Mouse (Mus musculus): ENCODE measurements at regions not wholly inside any gene's neighbourhood (a gene's known extent, or its start where the extent isn't known, plus 50 kb on each side); places are given as distances from the start of the nearest gene placed in this dataset.

DNA sequence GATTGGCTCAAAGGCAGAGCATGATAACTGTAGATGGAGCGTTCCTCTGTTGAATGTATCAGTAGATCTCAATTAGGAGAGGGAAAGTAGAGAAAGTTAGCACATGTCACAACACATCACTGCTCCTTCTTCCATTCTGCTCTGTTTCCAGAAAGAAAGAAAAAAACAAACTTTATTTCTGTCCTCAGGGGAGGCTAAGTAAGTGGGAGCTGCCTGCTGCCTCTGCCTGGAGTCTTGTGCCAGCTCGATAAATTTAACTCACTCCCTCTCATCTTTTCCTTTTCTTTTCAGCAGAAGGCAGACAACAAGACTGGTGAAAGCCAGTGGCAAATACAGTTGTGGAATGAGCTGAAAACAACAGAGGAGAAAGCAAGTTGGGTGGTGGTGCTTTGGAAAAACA is 517.5 kb upstream of the Gm21961 start:
- no peak overlapping the region for H3K27ac ChIP-seq (ENCODE audit: low read depth, low read length)
- H3K9ac ChIP-seq (ENCODE audit: low read depth, low read length), result no peak overlapping the region
- ATAC-seq, result no peak
- no peak overlapping the region for H3K4me2 ChIP-seq (replicated peaks; ENCODE audit: low read depth)
- 78% methylated on average over 2 of the region's 2 CpGs for WGBS
- H3K4me3 ChIP-seq (ENCODE audit: low read depth, low read length), result no peak overlapping the region
- no peaks in the 10 kb centered on the region for H3K27me3 ChIP-seq (replicated peaks; ENCODE audit: control insufficient read depth, insufficient read depth, low read length)
- no peaks in the 10 kb centered on the region for H3K4me1 ChIP-seq (replicated peaks; ENCODE audit: control insufficient read depth, insufficient read depth, low read length)
- H3K9me3 ChIP-seq (ENCODE audit: control insufficient read depth), result no peaks in the 10 kb centered on the region
- H3K36me3 ChIP-seq (ENCODE audit: control insufficient read depth, insufficient read depth), result no peaks in the 10 kb centered on the region
- TF ChIP-seq CTCF (IDR thresholded peaks at IDR 0.05; ENCODE audit: low read depth), result no peak

DNA sequence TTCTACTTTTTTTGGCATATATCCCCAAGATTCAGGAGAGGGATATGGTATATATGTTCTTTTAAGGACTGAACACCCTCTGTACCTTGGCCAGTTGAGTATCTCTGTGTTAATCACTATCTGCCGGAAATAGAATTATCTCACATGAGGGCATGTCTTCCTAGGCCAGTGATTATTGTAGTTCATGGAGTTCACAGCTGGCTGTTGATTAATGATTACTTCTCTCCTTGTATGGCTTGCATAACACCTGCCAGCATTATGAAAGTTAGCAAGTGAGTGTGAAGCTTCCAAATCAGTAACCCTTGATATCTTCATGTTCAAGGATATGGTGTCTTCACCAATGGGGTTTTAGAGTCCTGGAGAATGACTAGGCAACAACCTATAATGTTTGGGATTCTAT is 488.0 kb upstream of the Gm21961 start:
- Histone ChIP-seq H3K4me1 (replicated peaks; ENCODE audit: control insufficient read depth, insufficient read depth, low read length) (no peaks in the 10 kb centered on the region), H3K9me3 (ENCODE audit: control insufficient read depth) (no peaks in the 10 kb centered on the region), H3K9ac (ENCODE audit: low read depth, low read length) (no peak overlapping the region), H3K4me3 (ENCODE audit: low read depth, low read length) (no peak overlapping the region), H3K36me3 (ENCODE audit: control insufficient read depth, insufficient read depth) (no peaks in the 10 kb centered on the region), H3K27ac (ENCODE audit: low read depth, low read length) (no peak overlapping the region), H3K27me3 (replicated peaks; ENCODE audit: control insufficient read depth, insufficient read depth, low read length) (no peaks in the 10 kb centered on the region), H3K4me2 (replicated peaks; ENCODE audit: low read depth) (no peak overlapping the region)
- TF ChIP-seq CTCF (IDR thresholded peaks at IDR 0.05; ENCODE audit: low read depth), result no peak
- WGBS, result 48% methylated on average over 1 of the region's 1 CpGs
- ATAC-seq, result peak; percentile 81

DNA sequence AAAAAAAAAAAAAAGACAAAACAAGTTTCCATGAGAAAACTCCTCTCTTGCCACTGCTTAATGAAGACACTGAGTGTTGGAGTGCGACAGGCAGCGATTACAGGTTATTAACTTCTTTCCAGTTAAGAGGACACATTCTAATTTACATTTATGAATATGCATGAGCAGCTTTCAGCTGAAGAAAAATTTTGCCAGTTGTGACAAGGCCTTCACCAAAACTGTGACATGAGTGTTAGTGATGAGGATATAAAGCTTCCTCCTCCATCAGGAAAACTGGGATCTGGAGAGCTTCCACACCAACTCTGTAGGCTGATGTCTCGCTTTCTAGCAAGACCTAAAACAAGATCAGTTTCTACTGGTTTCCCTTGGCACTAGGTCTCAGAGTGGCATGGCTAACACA is 464.2 kb upstream of the Gm21961 start:
- no peak for TF ChIP-seq CTCF (IDR thresholded peaks at IDR 0.05; ENCODE audit: low read depth)
- Histone ChIP-seq H3K27ac (ENCODE audit: low read depth, low read length) (no peak overlapping the region), H3K4me2 (replicated peaks; ENCODE audit: low read depth) (no peak overlapping the region), H3K4me3 (ENCODE audit: low read depth, low read length) (no peak overlapping the region), H3K9ac (ENCODE audit: low read depth, low read length) (no peak overlapping the region), H3K36me3 (ENCODE audit: control insufficient read depth, insufficient read depth) (no peaks in the 10 kb centered on the region), H3K4me1 (replicated peaks; ENCODE audit: control insufficient read depth, insufficient read depth, low read length) (no peaks in the 10 kb centered on the region), H3K27me3 (replicated peaks; ENCODE audit: control insufficient read depth, insufficient read depth, low read length) (no peaks in the 10 kb centered on the region), H3K9me3 (ENCODE audit: control insufficient read depth) (no peaks in the 10 kb centered on the region)
- ATAC-seq, result no peak
- 86% methylated on average over 3 of the region's 3 CpGs for WGBS

DNA sequence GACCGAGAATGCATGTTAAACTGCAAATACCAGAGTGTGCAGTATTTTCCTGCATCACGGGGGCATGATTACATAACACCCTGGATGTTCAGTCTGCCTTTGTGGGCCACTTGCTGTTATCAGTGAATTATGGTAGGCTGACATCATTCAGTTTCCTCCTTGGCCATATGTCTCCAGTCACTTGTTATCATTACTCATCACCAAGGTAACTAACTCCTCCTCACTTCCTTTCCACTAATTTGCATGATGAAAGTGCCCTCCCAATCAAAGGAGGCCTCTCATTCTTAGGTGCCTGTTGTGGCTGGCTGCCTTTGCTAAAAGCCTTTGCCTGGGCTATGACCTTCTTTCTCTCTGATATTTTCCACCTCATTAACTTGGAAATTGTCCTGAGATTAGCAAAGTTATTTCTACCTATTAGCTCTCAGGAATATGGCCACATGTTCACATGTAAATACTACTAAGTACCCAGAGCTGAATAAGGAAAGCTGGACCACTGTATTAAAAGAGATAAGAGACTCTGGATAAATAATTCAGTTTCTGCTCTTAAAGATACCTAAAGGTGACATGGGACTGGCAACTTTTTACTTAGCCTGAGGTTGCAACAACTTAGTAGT is 440.6 kb upstream of the Gm21961 start:
- ATAC-seq, result peak; percentile 93
- no peaks in the 10 kb centered on the region for H3K36me3 ChIP-seq (ENCODE audit: control insufficient read depth, insufficient read depth)
- 17% methylated on average over 2 of the region's 2 CpGs for WGBS

DNA sequence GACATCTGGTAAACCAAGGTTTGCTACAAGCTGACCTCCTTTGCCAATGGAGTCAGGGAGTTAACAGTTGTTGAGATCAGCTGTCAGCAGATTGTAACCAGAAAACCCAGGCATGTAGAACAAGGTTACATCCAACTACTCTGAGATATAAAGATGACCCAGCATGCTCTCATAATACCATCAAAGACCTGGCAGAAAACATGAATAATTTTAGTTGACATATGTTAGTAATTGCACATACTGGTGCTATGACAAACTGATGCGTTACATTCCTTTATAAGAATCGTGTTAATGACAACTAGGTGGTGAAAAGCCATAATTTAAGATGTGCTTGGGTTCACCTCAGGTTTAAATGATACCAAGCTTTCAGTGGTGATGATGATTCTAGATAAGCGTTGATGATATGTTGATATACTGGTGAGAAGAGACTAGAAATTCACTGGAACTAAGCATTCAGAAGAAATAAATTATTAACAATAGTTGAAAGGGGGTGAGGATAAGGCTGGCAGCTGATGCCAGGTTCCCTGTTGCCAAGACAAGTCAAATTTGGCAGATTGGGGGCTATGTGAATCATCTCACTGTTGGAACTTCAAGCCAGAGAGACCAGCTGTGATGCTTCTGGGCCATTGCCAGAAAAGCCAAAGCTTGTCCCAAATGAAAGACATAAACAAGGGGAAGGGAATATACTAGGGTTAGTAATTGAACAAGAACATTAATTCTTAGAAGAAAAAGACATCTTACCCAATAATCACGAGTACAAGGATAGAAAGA is 437.7 kb upstream of the Gm21961 start:
- no peaks in the 10 kb centered on the region for H3K36me3 ChIP-seq (ENCODE audit: control insufficient read depth, insufficient read depth)
- WGBS, result 73% methylated on average over 4 of the region's 4 CpGs
- H3K27ac ChIP-seq (ENCODE audit: low read depth, low read length), result no peak overlapping the region
- H3K4me3 ChIP-seq (ENCODE audit: low read depth, low read length), result no peak overlapping the region
- no peaks in the 10 kb centered on the region for H3K4me1 ChIP-seq (replicated peaks; ENCODE audit: control insufficient read depth, insufficient read depth, low read length)
- H3K4me2 ChIP-seq (replicated peaks; ENCODE audit: low read depth), result no peak overlapping the region
- ATAC-seq, result no peak
- no peaks in the 10 kb centered on the region for H3K27me3 ChIP-seq (replicated peaks; ENCODE audit: control insufficient read depth, insufficient read depth, low read length)
- TF ChIP-seq CTCF (IDR thresholded peaks at IDR 0.05; ENCODE audit: low read depth), result no peak
- H3K9ac ChIP-seq (ENCODE audit: low read depth, low read length), result no peak overlapping the region
- H3K9me3 ChIP-seq (ENCODE audit: control insufficient read depth), result no peaks in the 10 kb centered on the region

More for the DNA sequence above, 440.6 kb upstream of the Gm21961 start:
- Histone ChIP-seq H3K4me3 (ENCODE audit: low read depth, low read length) (no peak overlapping the region), H3K9me3 (ENCODE audit: control insufficient read depth) (no peaks in the 10 kb centered on the region), H3K27ac (ENCODE audit: low read depth, low read length) (no peak overlapping the region), H3K27me3 (replicated peaks; ENCODE audit: control insufficient read depth, insufficient read depth, low read length) (no peaks in the 10 kb centered on the region), H3K4me2 (replicated peaks; ENCODE audit: low read depth) (no peak overlapping the region), H3K9ac (ENCODE audit: low read depth, low read length) (no peak overlapping the region), H3K4me1 (replicated peaks; ENCODE audit: control insufficient read depth, insufficient read depth, low read length) (no peaks in the 10 kb centered on the region)
- TF ChIP-seq CTCF (IDR thresholded peaks at IDR 0.05; ENCODE audit: low read depth), result no peak

DNA sequence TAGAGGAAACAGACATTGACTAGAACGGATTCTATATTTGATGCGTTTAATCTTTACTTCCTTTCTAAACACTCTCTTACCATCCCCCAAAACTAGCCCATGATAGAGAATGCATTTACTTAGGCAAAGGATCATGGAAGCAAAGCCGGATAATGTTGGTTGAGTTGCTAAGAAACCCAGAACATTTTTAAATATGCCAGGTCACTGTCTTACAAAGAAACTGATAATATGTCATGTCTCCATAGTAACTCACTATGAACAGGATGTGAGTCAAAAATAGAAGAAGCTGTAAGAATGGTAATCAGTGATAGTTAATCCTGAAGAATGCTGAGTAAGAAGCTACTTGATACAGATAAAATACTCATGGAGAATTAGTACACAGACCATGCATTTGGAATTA is 405.0 kb upstream of the Gm21961 start:
- H3K36me3 ChIP-seq (ENCODE audit: control insufficient read depth, insufficient read depth), result no peaks in the 10 kb centered on the region

More for the DNA sequence above, 405.0 kb upstream of the Gm21961 start:
- no peak for TF ChIP-seq CTCF (IDR thresholded peaks at IDR 0.05; ENCODE audit: low read depth)
- Histone ChIP-seq H3K27me3 (replicated peaks; ENCODE audit: control insufficient read depth, insufficient read depth, low read length) (no peaks in the 10 kb centered on the region), H3K4me1 (replicated peaks; ENCODE audit: control insufficient read depth, insufficient read depth, low read length) (no peaks in the 10 kb centered on the region), H3K4me3 (ENCODE audit: low read depth, low read length) (no peak overlapping the region), H3K27ac (ENCODE audit: low read depth, low read length) (no peak overlapping the region), H3K4me2 (replicated peaks; ENCODE audit: low read depth) (no peak overlapping the region), H3K9me3 (ENCODE audit: control insufficient read depth) (no peaks in the 10 kb centered on the region), H3K9ac (ENCODE audit: low read depth, low read length) (no peak overlapping the region)
- no peak for ATAC-seq
- 77% methylated on average over 3 of the region's 3 CpGs for whole genome bisulfite sequencing

All from intestine, postnatal 0 days (tissue).